21 mouse cellular contexts compared by ENCODE assay signal in genomic region chr8:12324561-12324960, GRCm38 (mm10). TPM values are rescaled to one million over a fixed set of nuclear protein-coding genes. Genes with fewer than 3 reads are reported as not detected.
A peak's percentile ranks its signal among the peaks of the same experiment; 100 is the strongest.
DNase-seq lines count a peak whose midpoint lies in the region; ATAC-seq lines count a peak whose summit lies in the region.
"Had no signal": no experiment of that assay in that cellular context is flagged by ENCODE, and none has a peak within 500 bp of the region (broad histone marks: within the 10 kb centered on the region; RNA-seq: fewer than 3 reads in every experiment).

No protein-coding gene starts in this region.

- H3K4me3 ChIP-seq in forebrain, embryonic 14.5 days (ENCODE audit: low read depth, low read length) = peak overlapping the region; percentile 26
- H3K4me3 ChIP-seq in hindbrain, embryonic 13.5 days = peak overlapping the region; percentile 23
- peak overlapping the region; percentile 11; the same call in 1 of the 2 replicates for H3K4me3 ChIP-seq in midbrain, embryonic 16.5 days (ENCODE audit: low read depth, low read length)
- H3K4me3 ChIP-seq: heart, embryonic 15.5 days; left cerebral cortex, adult 2 months; limb, embryonic 15.5 days had no signal

- H3K9me3 ChIP-seq in forebrain, embryonic 14.5 days (replicated peaks; ENCODE audit: control insufficient read depth, low read length) = no peaks in the 10 kb centered on the region
- H3K9me3 ChIP-seq in hindbrain, embryonic 13.5 days = no peaks in the 10 kb centered on the region
- H3K9me3 ChIP-seq in midbrain, embryonic 16.5 days (replicated peaks; ENCODE audit: control insufficient read depth, low read length, poor library complexity, severe bottlenecking) = no peaks in the 10 kb centered on the region
- H3K9me3 ChIP-seq: heart, embryonic 15.5 days; limb, embryonic 15.5 days had no signal

- peak overlapping the region; percentile 39 for H3K4me2 ChIP-seq in forebrain, embryonic 14.5 days (ENCODE audit: low read length)
- H3K4me2 ChIP-seq in hindbrain, embryonic 13.5 days = peak overlapping the region; percentile 33; the same call in 1 of the 2 replicates
- peak overlapping the region; percentile 33 for H3K4me2 ChIP-seq in midbrain, embryonic 16.5 days (ENCODE audit: low read length)
- H3K4me2 ChIP-seq: limb, embryonic 15.5 days had no signal

- DNase-seq in left cerebral cortex, postnatal 4 days = peak; percentile 37
- no peak for DNase-seq in left cerebral cortex, postnatal 10 days (ENCODE audit: extremely low spot score in 1 of 2, low spot score in 2 of 2)
- peak; percentile 56 for DNase-seq in forebrain, embryonic 14.5 days (ENCODE audit: low spot score)
- DNase-seq in retina, embryonic 14.5 days (ENCODE audit: low spot score) = no peak
- no peak for DNase-seq in right cerebral cortex, postnatal 36 days (ENCODE audit: low spot score in 2 of 2)
- DNase-seq: cerebellum, adult 11-12 months; gastrocnemius, postnatal 25 days; kidney, adult 8-10 months; liver, postnatal 0 days; lung, postnatal 4 days; right cerebral cortex, postnatal 25 days had no signal

- intact Hi-C loops in left cerebral cortex, postnatal 4 days (cut with DNase I) = no loop called here
- intact Hi-C loops in left cerebral cortex, postnatal 10 days (cut with DNase I) = loop anchor here (5.0 kb wide), 1 partner anchor 63 kb away; no protein-coding TSS in a partner anchor

- ATAC-seq in forebrain, embryonic 14.5 days = no peak
- ATAC-seq in hindbrain, embryonic 13.5 days (ENCODE audit: low FRiP score) = no peak
- no peak for ATAC-seq in midbrain, embryonic 16.5 days
- ATAC-seq: liver, postnatal 0 days had no signal

- 16% methylated on average over 10 of the region's 10 CpGs for WGBS in forebrain, embryonic 14.5 days
- 17% methylated on average over 10 of the region's 10 CpGs for WGBS in hindbrain, embryonic 13.5 days
- WGBS in midbrain, embryonic 16.5 days = 7% methylated on average over 10 of the region's 10 CpGs

- H3K4me1 ChIP-seq in forebrain, embryonic 14.5 days (ENCODE audit: control insufficient read depth, insufficient read depth, low read length) = peaks cover 75% of the 10 kb centered on the region
- H3K4me1 ChIP-seq in hindbrain, embryonic 13.5 days (replicated peaks) = peaks cover 76% of the 10 kb centered on the region
- H3K4me1 ChIP-seq in midbrain, embryonic 16.5 days (ENCODE audit: control insufficient read depth, insufficient read depth, low read length) = peaks cover 41% of the 10 kb centered on the region

- peak overlapping the region; percentile 74 for H3K27ac ChIP-seq in forebrain, embryonic 14.5 days (ENCODE audit: low read depth, low read length)
- H3K27ac ChIP-seq in hindbrain, embryonic 13.5 days = peak overlapping the region; percentile 23; the same call in 1 of the 2 replicates
- peak overlapping the region; percentile 48 for H3K27ac ChIP-seq in midbrain, embryonic 16.5 days (ENCODE audit: low read length)
- H3K27ac ChIP-seq: heart, embryonic 15.5 days; left cerebral cortex, adult 2 months; limb, embryonic 15.5 days had no signal

- H3K27me3 ChIP-seq in forebrain, embryonic 14.5 days (replicated peaks; ENCODE audit: control insufficient read depth, insufficient read depth, low read length) = no peaks in the 10 kb centered on the region; the same call in 1 of the 2 replicates
- H3K27me3 ChIP-seq in hindbrain, embryonic 13.5 days = peaks cover 78% of the 10 kb centered on the region
- peaks cover 32% of the 10 kb centered on the region for H3K27me3 ChIP-seq in midbrain, embryonic 16.5 days (ENCODE audit: control insufficient read depth, insufficient read depth, low read depth, low read length)

- no peaks in the 10 kb centered on the region for H3K36me3 ChIP-seq in forebrain, embryonic 14.5 days (ENCODE audit: control insufficient read depth, insufficient read depth, low read length)
- no peaks in the 10 kb centered on the region for H3K36me3 ChIP-seq in hindbrain, embryonic 13.5 days
- no peaks in the 10 kb centered on the region for H3K36me3 ChIP-seq in midbrain, embryonic 16.5 days (ENCODE audit: control insufficient read depth, insufficient read depth, low read length)
- H3K36me3 ChIP-seq: heart, embryonic 15.5 days; limb, embryonic 15.5 days had no signal

- peak overlapping the region; percentile 59 for H3K9ac ChIP-seq in forebrain, embryonic 14.5 days (ENCODE audit: low read length)
- peak overlapping the region; percentile 46; the same call in 1 of the 2 replicates for H3K9ac ChIP-seq in hindbrain, embryonic 13.5 days
- no peak overlapping the region for H3K9ac ChIP-seq in midbrain, embryonic 16.5 days (ENCODE audit: low read depth, low read length)
- H3K9ac ChIP-seq: heart, embryonic 15.5 days; limb, embryonic 15.5 days; liver, postnatal 0 days had no signal

RNA-seq across cellular contexts. Expression of gene A230072I06Rik, which starts 45.9 kb away (rescaled TPM):
- total RNA-seq in left cerebral cortex, postnatal 4 days (2021) = under 1 TPM in 1 of 2 experiments, not detected in 1; 0.44 TPM
- total RNA-seq in left cerebral cortex, postnatal 10 days (2021) = not detected
- polyA plus RNA-seq in forebrain, embryonic 14.5 days (2014; fragmentation: Nextera tagmentation; extraction: Ambion mirVana) = 0.27 TPM in 1 of 2 replicates, not detected in the other
- 0.09 TPM in 1 of 2 replicates, not detected in the other for polyA plus RNA-seq in hindbrain, embryonic 13.5 days (2015; fragmentation: Nextera tagmentation; extraction: Ambion mirVana)
- polyA plus RNA-seq in midbrain, embryonic 16.5 days (2015; fragmentation: Nextera tagmentation; extraction: Ambion mirVana) = 0.11 TPM in 1 of 2 replicates, not detected in the other
- total RNA-seq: adrenal gland, adult 2 months; gastrocnemius, postnatal 25 days; left cerebral cortex, adult 2 months; MEL had no signal
- polyA plus RNA-seq: adrenal gland, adult 2 months; cortical plate, adult 2 months; heart, embryonic 15.5 days; large intestine, adult 2 months; limb, embryonic 15.5 days; liver, postnatal 0 days; testis, adult 2 months had no signal

Comparison
In these comparisons a context has a peak if more than half of its experiments do, and no peak if none do; other contexts are left out.
1. DNase-seq: peak in left cerebral cortex, postnatal 4 days (single experiment) and forebrain, embryonic 14.5 days (single experiment); none in left cerebral cortex, postnatal 10 days (0 of 2), retina, embryonic 14.5 days (single experiment) and right cerebral cortex, postnatal 36 days (0 of 2).
2. H3K27ac ChIP-seq: peak in every context shown above with its lines; median percentile 74 in forebrain, embryonic 14.5 days; 48 in midbrain, embryonic 16.5 days; 23 in hindbrain, embryonic 13.5 days.
3. Peak in every context shown above with its lines, with median percentiles within 50 percentile points of each other: H3K4me2 ChIP-seq and H3K4me3 ChIP-seq.